Mouse (Mus musculus) brain, adult 2 months (tissue): ENCODE measurements around the gene Abcc1.

Experiments used
- DNase-seq: peaks from one replicate; pipeline ENCODE4 v3.0.0; 2011; ENCODE audit warnings: low read depth, low spot score

Abcc1 gene

GRCm38 (mm10) chr16:14439801-14440614 is 78.7 kb downstream of the Abcc1 start:
- DNase-seq = no peak

GRCm38 (mm10) chr16:14444059-14444855 is 82.9 kb downstream of the Abcc1 start:
- DNase-seq = peak; percentile 46

GRCm38 (mm10) chr16:14445197-14445596 is 83.8 kb downstream of the Abcc1 start:
- DNase-seq = peak; percentile 31

- DNase-seq = no peak
These were observed 86.0 kb downstream of the Abcc1 start for GRCm38 (mm10) chr16:14447366-14447765.

GRCm38 (mm10) chr16:14448307-14448706 is 86.9 kb downstream of the Abcc1 start:
- no peak for DNase-seq

- peak; percentile 82 for DNase-seq
These were observed 88.5 kb downstream of the Abcc1 start for GRCm38 (mm10) chr16:14449861-14450260.

GRCm38 (mm10) chr16:14451374-14452046 is 90.2 kb downstream of the Abcc1 start:
- peak; percentile 90 for DNase-seq

- DNase-seq = no peak
These were observed 101.2 kb downstream of the Abcc1 start for GRCm38 (mm10) chr16:14462535-14462934.

- DNase-seq = no peak
These were observed 103.7 kb downstream of the Abcc1 start for GRCm38 (mm10) chr16:14465016-14465415.

- no peak for DNase-seq
These were observed 107.0 kb downstream of the Abcc1 start for GRCm38 (mm10) chr16:14468351-14468750.

GRCm38 (mm10) chr16:14468841-14469240 is 107.5 kb downstream of the Abcc1 start:
- DNase-seq = no peak

- peak; percentile 12 for DNase-seq
These were observed 110.8 kb downstream of the Abcc1 start for GRCm38 (mm10) chr16:14472171-14472570.

- no peak for DNase-seq
These were observed 112.3 kb downstream of the Abcc1 start for GRCm38 (mm10) chr16:14473686-14474085.

- DNase-seq = no peak
These were observed 113.6 kb downstream of the Abcc1 start for GRCm38 (mm10) chr16:14475001-14475400.

- DNase-seq = no peak
These were observed 114.7 kb downstream of the Abcc1 start for GRCm38 (mm10) chr16:14476056-14476455.

- no peak for DNase-seq
These were observed 115.5 kb downstream of the Abcc1 start for GRCm38 (mm10) chr16:14476701-14477400.

- DNase-seq = no peak
These were observed 116.3 kb downstream of the Abcc1 start for GRCm38 (mm10) chr16:14477510-14478300.

- no peak for DNase-seq
These were observed 118.3 kb downstream of the Abcc1 start for GRCm38 (mm10) chr16:14479641-14480040.

GRCm38 (mm10) chr16:14483221-14483620 is 121.9 kb downstream of the Abcc1 start:
- no peak for DNase-seq

- peak; percentile 43 for DNase-seq
These were observed 132.2 kb downstream of the Abcc1 start for GRCm38 (mm10) chr16:14493491-14494114.
